Mouse (Mus musculus): Measurements from ENCODE around the gene Naxe.

Naxe gene

DNA sequence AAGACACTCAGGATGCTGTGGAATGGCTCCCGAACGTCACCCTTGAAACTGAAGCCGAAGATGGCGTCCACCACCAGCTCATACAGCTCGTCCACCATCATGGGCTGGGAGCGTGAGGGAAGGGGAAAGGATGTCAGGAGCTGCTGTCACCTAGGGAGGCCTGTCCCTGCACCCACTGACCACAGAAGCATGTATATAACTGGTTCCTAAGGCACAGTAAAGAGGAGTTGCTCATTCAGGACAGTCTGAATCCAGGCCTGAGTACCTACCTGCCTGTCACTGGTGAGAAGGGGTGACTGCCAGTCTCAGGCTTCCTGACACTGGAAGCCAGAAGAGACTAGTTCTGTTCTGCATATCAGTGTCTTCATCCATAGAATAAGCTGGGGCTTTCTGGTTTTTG, 1.3 kb downstream of the Naxe start:
- DNase-seq (ENCODE audit: low read depth, low spot score): no peak

DNA sequence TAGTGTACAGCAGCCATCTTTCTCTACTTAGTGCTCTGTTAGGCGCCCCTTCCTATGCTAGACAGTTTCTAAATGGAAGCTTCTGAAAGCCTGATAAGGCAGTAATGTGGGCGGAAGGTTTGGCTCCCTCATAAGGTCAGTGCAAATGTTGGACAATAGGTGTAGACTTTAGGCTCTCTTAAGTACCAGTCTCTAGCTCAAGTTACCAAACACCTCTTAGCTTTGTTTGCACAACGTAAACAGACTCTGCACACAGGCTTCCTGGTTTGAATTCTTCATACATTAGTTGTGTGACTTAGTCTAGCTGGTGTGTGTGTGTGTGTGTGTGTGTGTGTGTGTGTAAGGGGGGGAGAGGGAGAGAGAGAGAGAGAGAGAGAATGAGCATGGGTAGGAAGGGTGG, 8.8 kb downstream of the Naxe start:
- DNase-seq (ENCODE audit: low read depth, low spot score): no peak

DNA sequence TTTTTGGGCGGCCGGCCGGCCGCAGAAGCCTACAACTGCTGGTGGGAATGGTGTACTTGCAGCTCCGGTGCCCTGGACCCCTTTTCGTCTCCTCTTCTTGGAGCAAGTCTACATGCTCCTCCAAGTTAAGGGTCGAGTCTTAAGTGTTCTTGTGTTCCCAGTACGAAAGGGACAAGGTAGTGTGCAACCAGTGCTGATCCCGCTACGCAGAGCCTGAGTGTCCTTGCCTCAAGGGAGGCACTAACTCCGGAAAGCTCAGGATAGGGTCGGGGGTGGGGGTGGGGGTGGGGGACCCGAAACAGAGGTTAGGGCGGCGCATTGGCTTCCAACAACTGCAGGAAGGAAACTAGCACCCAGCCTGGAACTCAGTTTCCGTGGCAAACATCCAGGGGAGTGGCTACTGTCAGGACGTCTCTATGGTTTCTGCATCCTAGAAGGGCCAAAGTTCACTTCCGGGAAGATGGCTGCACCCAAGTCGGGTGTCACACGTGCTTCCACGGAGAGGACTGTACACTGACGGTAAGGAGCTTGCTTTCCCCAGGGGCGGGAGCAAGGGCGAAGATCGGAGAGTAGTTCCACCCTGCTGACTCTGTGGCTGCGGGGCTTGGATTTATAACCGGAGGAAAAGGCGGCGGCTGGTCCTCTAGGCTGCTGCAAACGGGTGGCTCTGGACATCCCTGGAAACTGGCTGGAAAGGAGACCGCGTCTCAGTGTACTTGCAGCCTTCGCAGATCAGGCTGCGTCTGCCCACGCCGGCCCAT, 15.5 kb downstream of the Naxe start, which contains the start of gene Gpatch4:
Gene Gpatch4 (plus strand): TSS at position 448 of the 761 bp plus-strand sequence.
- peak; percentile 96 for DNase-seq (ENCODE audit: low read depth, low spot score)

DNA sequence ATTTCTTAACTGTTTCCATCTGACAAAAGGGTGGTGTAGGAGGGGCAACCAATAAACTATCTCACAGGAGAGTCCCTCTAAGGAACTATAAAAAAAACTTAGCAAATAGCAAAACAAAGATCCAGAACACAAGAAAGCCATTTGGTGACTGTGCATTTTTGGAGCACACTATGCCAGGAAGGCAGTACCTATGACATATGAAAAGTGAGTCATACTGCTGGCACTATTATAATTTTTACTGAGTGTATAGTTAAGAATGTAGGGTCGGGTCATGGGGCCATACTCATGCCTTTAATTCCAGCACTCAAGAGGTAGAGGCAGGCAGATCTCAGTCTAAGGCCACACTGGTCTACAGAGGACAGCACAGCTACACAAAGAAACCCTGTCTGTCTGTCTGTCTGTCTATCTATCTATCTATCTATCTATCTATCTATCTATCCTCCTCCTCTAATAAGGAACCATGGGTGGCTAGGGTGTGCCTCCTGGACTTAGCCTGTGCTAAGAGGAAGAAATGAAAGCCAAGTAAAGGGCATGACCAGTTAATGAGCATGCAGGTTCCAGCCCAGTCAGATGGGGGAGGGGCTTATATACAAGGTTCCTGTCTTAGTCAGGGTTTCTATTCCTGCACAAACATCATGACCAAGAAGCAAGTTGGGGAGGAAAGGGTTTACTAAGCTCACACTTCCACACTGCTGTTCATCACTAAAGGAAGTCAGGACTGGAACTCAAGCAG, 22.6 kb downstream of the Naxe start:
- DNase-seq (ENCODE audit: low read depth, low spot score): no peak

DNA sequence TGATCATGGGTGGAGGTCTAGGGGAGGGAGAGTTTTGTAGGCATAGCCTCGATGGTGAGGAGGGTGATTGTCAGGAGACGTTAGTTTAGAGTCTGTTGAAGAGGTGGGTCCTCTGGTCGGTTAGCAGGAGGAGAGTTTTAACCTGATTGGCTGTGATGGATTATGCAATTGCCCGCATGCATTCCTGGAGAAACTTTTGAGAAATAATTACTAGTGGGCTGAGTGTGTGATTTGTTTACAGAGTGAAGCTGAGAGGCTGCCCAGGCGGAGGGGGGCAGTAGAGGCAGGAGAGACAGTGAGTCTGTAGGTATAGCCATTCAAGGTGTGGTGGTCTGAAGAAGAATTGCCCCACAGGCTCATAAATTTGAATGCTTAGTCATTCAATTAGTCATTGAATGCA, 24.8 kb downstream of the Naxe start:
- DNase-seq (ENCODE audit: low read depth, low spot score): no peak

DNA sequence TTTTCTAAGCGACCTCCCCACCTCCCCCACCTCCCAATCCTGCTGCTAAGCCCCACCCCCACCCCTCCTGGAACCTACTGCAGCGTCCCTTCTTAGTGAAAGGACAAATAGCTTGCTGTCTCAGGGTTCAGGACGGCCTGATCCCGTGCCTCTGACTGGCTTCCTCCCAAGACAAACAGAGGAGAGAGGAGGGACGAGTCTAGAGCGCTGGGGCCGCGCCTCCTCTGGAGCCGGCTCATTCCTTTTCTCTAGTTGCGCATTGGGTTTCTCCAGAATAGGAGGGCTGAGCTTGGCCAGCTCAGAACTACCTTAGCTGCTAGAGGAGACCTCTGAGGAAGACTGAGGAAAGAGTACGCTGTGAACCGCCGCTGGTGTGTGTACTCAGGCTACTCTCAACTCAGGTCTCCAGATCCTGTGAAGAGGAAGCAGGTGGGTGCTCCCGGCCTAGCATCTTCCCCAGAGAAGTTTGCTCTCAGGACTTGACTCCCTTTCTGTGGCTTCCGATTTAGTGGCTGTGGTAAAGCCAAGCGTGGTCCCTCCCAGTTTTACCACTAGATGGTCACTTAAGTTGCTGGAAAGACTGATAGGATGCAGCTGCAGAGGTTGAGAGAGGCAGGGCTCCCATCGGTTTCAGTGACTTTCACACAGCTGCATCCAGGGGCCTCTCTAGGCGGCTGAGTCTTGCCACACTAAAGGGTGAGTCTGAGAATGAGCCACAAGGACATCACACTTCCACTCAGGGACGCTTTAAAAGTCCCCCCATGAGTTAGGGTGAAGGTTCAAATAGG, 27.5 kb downstream of the Naxe start:
- DNase-seq (ENCODE audit: low read depth, low spot score): peak; percentile 28

DNA sequence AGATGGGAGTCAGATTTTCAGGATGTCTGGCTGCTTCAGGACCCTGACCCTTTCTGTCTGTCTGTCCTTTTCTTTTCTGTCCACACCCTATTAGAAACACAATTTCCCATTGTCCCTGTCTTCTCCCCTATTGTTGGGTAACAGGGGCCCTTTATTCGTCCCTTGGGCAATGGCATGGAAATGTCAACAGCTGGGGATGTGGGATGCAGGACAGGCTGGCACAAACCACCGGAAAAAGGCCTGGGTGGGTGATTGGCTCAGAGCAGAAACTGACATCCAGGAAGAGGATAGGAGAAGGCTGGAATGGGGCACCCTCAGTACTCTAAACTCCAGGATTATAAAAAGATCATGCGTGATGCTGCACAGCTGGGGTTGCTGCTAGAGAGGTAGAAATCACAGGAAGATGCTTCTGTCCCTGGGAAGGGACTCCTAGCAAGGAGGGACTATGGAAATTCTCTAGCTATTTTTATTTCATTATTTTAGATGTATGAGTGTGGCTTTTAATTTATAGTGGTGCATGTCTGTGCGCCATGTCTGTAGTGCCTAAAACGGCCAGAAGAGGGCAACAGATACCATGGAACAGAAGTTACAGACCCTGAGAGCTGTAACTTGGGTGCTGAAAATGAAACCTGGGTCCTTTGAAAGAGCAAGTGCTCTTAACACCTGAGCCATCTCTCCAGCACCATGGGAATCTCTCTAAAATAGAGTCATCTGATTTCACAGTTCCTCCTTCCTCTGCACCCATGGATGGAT, 30.7 kb downstream of the Naxe start, which contains the start of gene Hapln2:
Gene Hapln2 (minus strand): TSS at position 150 of the 753 bp plus-strand sequence.
- DNase-seq (ENCODE audit: low read depth, low spot score): peak; percentile 71

DNA sequence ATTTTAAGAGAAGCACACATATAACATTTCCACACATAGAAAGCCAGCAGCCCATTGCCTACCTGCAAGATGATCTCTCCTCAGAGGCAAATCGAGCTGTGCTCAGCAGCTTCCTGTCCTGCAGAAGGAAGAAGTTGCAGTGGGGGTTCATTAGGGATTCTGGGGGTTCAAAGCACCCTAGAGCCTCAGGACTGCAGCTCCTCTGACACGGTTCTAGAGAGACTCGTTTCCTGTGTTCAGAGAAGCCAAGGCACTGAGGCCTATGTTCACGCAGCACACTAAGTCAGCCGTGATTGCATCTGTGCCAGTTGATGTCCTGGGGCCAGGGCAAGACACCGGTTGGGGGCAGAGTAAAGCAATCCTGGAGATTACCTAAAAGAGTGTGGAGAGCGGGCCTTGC, 31.5 kb downstream of the Naxe start:
- DNase-seq (ENCODE audit: low read depth, low spot score): no peak

DNA sequence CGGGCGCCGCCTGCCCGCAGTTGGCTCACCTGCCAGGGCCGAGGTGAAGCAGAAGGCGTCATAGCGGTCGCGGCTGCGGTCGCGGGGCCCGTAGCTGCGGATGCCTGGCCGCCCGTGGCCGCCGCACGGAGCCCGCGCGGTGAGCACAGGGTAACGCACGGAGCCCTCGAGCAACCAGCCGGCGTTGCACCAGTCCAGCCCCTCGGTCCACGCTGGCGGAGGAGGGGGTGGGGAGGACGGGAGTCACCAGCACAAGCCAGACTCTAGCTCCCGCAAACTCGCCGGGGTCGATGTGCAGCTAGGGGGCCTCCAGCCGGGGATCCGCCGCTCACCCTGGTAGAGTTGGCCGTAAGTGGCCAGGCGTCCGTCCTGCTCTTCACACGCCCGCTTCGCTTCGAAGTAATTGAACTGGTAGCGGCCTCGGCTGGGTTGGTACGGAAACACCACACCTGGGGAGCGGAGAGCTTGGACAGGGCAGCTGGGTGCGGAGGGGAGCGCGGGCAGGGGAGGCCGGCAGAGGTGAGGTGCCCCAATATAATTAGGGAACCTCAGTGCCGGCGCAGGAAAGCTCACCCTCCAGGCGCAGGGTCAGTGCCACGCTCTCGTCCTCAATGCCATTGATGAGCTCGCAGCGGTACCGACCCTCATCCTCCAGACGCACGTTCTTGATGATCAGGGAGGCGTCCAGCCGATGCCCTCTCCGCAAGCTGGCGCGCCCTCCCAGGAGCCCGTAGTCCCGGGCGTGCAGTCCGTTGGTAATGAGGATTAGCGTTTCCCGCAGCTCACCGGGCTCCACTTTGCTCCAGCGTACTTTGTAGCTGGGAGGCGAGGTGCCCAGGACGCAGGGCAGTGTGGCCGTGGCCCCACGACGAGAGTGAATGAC, 34.9 kb downstream of the Naxe start:
- no peak for DNase-seq (ENCODE audit: low read depth, low spot score)

DNA sequence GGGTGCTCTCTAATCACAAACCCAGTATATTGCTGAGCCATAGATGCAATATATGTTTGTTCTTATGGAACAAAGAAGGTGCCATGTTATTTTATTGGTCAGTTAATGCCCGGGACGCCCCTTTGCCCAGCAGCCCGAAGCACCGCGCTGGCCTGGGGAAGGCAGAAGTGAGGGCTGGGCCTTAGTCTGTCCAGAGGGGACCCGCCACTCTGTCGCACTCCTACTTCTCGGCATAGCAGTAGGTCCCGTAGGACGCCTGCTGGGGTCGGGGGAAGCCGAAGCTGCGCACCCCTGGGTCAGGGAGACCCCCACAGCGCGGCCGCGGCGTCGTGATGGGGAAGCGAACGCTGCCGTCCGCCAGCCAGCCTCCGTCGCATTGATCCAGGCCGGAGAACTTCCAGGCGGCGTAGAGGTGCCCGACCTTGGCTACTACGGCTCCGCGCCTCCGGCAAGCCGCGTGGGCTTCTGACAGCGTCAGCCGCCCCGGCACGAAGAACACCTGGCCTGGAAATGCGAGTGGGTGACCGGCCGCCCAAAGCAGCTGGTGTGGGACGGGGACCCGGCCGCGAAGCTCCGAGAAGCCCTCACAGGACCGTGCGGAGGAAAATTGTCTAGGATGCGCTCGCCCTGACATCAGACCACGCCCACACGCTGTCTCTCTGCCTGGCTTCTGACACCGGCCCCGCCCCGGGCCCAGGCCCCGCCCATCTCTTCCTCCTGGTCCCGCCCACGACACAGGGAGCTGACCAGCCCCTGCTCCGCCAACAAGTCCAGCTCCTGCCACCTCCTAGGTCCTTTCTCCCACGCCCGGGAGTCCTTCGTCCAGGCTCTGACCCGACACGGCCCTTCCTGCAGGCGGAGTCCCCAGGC, 35.7 kb downstream of the Naxe start:
- DNase-seq (ENCODE audit: low read depth, low spot score): peak; percentile 40

DNA sequence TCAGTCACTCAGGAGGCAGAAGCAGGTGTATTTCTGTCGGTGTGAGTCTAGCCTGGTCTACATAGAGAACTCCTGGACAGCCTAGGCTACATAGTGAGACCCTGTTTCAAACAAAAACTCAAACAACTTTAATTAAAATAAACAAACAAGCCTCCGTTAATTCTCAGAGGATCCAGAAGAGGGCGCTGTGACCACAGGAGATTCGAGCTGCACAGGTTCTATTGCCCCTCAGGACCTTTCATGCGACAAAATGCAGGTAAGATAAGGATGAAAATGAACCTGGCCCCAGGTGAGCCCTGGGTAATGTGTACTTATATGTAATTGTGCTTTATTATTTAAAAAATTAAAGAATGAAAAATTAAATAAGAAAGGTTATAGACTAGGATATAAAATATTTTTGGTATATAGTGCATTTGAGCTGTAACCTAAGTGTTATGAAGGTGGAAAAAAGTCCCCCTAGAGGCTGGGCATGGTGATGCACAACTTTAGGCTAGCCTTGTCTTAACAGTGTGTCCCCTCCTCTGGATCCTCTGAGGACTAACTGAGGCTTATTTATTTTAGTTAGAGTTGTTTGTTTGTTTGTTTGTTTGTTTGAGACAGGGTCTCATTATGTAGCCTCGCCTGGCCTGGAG, 47.5 kb downstream of the Naxe start:
- no peak for DNase-seq (ENCODE audit: low read depth, low spot score)
